ENCODE assay signal across 8 mouse cellular contexts in genomic region chr9:108565881-108566814, GRCm38 (mm10). TPM values are rescaled to one million over a fixed set of nuclear protein-coding genes. Genes with fewer than 3 reads are reported as not detected.
DNase-seq lines count a peak whose midpoint lies in the region; ATAC-seq and TF ChIP-seq lines count a peak whose summit lies in the region.

No protein-coding gene starts in this region.

- no peak for TF ChIP-seq POLR2A in embryonic fibroblast, embryonic 13.5 days (IDR thresholded peaks at IDR 0.05; ENCODE audit: low read depth, low read length)

- H3K27me3 ChIP-seq in intestine, postnatal 0 days (replicated peaks; ENCODE audit: control insufficient read depth, insufficient read depth, low read length): no peaks in the 10 kb centered on the region
- H3K27me3 ChIP-seq in neural tube, embryonic 12.5 days (replicated peaks): no peaks in the 10 kb centered on the region

- H3K9ac ChIP-seq in intestine, postnatal 0 days (ENCODE audit: low read depth, low read length): peak overlapping the region; percentile 72
- peak overlapping the region; percentile 79 for H3K9ac ChIP-seq in neural tube, embryonic 12.5 days

- peak overlapping the region; percentile 27 for H3K27ac ChIP-seq in embryonic fibroblast, embryonic 13.5 days (ENCODE audit: insufficient read depth, low read length)
- H3K27ac ChIP-seq in intestine, postnatal 0 days (ENCODE audit: low read depth, low read length): peak overlapping the region; percentile 91
- no peak overlapping the region for H3K27ac ChIP-seq in neural tube, embryonic 12.5 days

- WGBS in intestine, postnatal 0 days: 10% methylated on average over 35 of the region's 35 CpGs
- WGBS in neural tube, embryonic 12.5 days: 13% methylated on average over 35 of the region's 35 CpGs

- peak overlapping the region; percentile 98 for H3K4me2 ChIP-seq in intestine, postnatal 0 days (replicated peaks; ENCODE audit: low read depth)
- H3K4me2 ChIP-seq in neural tube, embryonic 12.5 days (replicated peaks): peak overlapping the region; percentile 99

- peaks cover 4% of the 10 kb centered on the region; the same call in 1 of the 2 replicates for H3K4me1 ChIP-seq in embryonic fibroblast, embryonic 13.5 days (ENCODE audit: control insufficient read depth, insufficient read depth, low read length)
- H3K4me1 ChIP-seq in intestine, postnatal 0 days (replicated peaks; ENCODE audit: control insufficient read depth, insufficient read depth, low read length): peaks cover 12% of the 10 kb centered on the region; the same call in 1 of the 2 replicates
- peaks cover 47% of the 10 kb centered on the region for H3K4me1 ChIP-seq in neural tube, embryonic 12.5 days

- no peak for TF ChIP-seq CTCF in embryonic fibroblast, embryonic 13.5 days (IDR thresholded peaks at IDR 0.05; ENCODE audit: borderline replicate concordance, insufficient read depth, low read length)
- no peak for TF ChIP-seq CTCF in intestine, postnatal 0 days (IDR thresholded peaks at IDR 0.05; ENCODE audit: low read depth)

- peak overlapping the region; percentile 44 for H3K4me3 ChIP-seq in embryonic fibroblast, embryonic 13.5 days (ENCODE audit: insufficient read depth, low read length)
- H3K4me3 ChIP-seq in intestine, postnatal 0 days (ENCODE audit: low read depth, low read length): peak overlapping the region; percentile 69
- peak overlapping the region; percentile 68 for H3K4me3 ChIP-seq in neural tube, embryonic 12.5 days

- H3K9me3 ChIP-seq in intestine, postnatal 0 days (ENCODE audit: control insufficient read depth): no peaks in the 10 kb centered on the region
- H3K9me3 ChIP-seq in neural tube, embryonic 12.5 days: no peaks in the 10 kb centered on the region

- DNase-seq in frontal cortex, postnatal 10 days (ENCODE audit: low spot score in 2 of 2): no peak
- peak; percentile 27 for DNase-seq in 3T3-L1 (ENCODE audit: low read depth, low spot score)
- no peak for DNase-seq in retina, postnatal 1 day
- DNase-seq in urinary bladder, postnatal 36 days (ENCODE audit: low spot score in 2 of 2): no peak

- ATAC-seq in frontal cortex, adult (ENCODE audit: low TSS enrichment): peak; percentile 1; the same call in 1 of the 2 replicates
- no peak for ATAC-seq in intestine, postnatal 0 days
- no peak for ATAC-seq in neural tube, embryonic 12.5 days (ENCODE audit: low FRiP score, low read depth)

- peaks cover 24% of the 10 kb centered on the region for H3K36me3 ChIP-seq in intestine, postnatal 0 days (ENCODE audit: control insufficient read depth, insufficient read depth)
- H3K36me3 ChIP-seq in neural tube, embryonic 12.5 days: peaks cover 46% of the 10 kb centered on the region

RNA-seq across cellular contexts. Expression of gene Ndufaf3, which starts 1.1 kb away (rescaled TPM):
- polyA plus RNA-seq in embryonic fibroblast, embryonic 13.5 days (2011; ENCODE audit: insufficient read length, low read depth, missing spikeins): 19.5 and 25.5 TPM in 2 replicates
- 47.9 and 53.4 TPM in 2 replicates for polyA plus RNA-seq in intestine, postnatal 0 days (2015; fragmentation: Nextera tagmentation; extraction: Ambion mirVana)
- 67.3 and 69.0 TPM in 2 replicates for polyA plus RNA-seq in neural tube, embryonic 12.5 days (2016; fragmentation: Nextera tagmentation; extraction: Ambion mirVana)

RNA-seq across cellular contexts. Expression of gene Dalrd3, which starts 3.5 kb away (rescaled TPM):
- polyA plus RNA-seq in embryonic fibroblast, embryonic 13.5 days (2011; ENCODE audit: insufficient read length, low read depth, missing spikeins): 29.2 and 38.2 TPM in 2 replicates
- polyA plus RNA-seq in intestine, postnatal 0 days (2015; fragmentation: Nextera tagmentation; extraction: Ambion mirVana): 36.7 and 38.3 TPM in 2 replicates
- polyA plus RNA-seq in neural tube, embryonic 12.5 days (2016; fragmentation: Nextera tagmentation; extraction: Ambion mirVana): 240 and 254 TPM in 2 replicates

RNA-seq across cellular contexts. Expression of gene Impdh2, which starts 6.1 kb away (rescaled TPM):
- polyA plus RNA-seq in embryonic fibroblast, embryonic 13.5 days (2011; ENCODE audit: insufficient read length, low read depth, missing spikeins): 176 and 180 TPM in 2 replicates
- 50.6 and 50.7 TPM in 2 replicates for polyA plus RNA-seq in intestine, postnatal 0 days (2015; fragmentation: Nextera tagmentation; extraction: Ambion mirVana)
- 124 and 134 TPM in 2 replicates for polyA plus RNA-seq in neural tube, embryonic 12.5 days (2016; fragmentation: Nextera tagmentation; extraction: Ambion mirVana)

RNA-seq across cellular contexts. Expression of gene Wdr6, which starts 12.4 kb away (rescaled TPM):
- polyA plus RNA-seq in embryonic fibroblast, embryonic 13.5 days (2011; ENCODE audit: insufficient read length, low read depth, missing spikeins): 40.4 and 42.8 TPM in 2 replicates
- polyA plus RNA-seq in intestine, postnatal 0 days (2015; fragmentation: Nextera tagmentation; extraction: Ambion mirVana): 16.7 and 16.8 TPM in 2 replicates
- 285 and 286 TPM in 2 replicates for polyA plus RNA-seq in neural tube, embryonic 12.5 days (2016; fragmentation: Nextera tagmentation; extraction: Ambion mirVana)

RNA-seq across cellular contexts. Expression of gene P4htm, which starts 31.3 kb away (rescaled TPM):
- polyA plus RNA-seq in embryonic fibroblast, embryonic 13.5 days (2011; ENCODE audit: insufficient read length, low read depth, missing spikeins): 3.4 and 4.8 TPM in 2 replicates
- 2.8 and 2.9 TPM in 2 replicates for polyA plus RNA-seq in intestine, postnatal 0 days (2015; fragmentation: Nextera tagmentation; extraction: Ambion mirVana)
- 20.9 and 21.3 TPM in 2 replicates for polyA plus RNA-seq in neural tube, embryonic 12.5 days (2016; fragmentation: Nextera tagmentation; extraction: Ambion mirVana)
